Mouse (Mus musculus): Measurements from ENCODE around the gene A030014E15Rik. TPM values are rescaled to one million over a fixed set of nuclear protein-coding genes. Genes with fewer than 3 reads are reported as not detected.

Gene A030014E15Rik
- polyA plus RNA-seq, 1 experiment from 2014 or later = not detected

Other genes with a start within 250 kb of the A030014E15Rik start
- gene Mff, start 200.0 kb upstream of the A030014E15Rik start, polyA plus RNA-seq (2014; fragmentation: Nextera tagmentation; extraction: Ambion mirVana) = 260 and 266 TPM in 2 replicates
- not detected in 2 replicates for gene Tm4sf20, start 156.5 kb upstream of the A030014E15Rik start, polyA plus RNA-seq (2014; fragmentation: Nextera tagmentation; extraction: Ambion mirVana)
- not detected in 2 replicates for gene Gm47791, start 153.7 kb upstream of the A030014E15Rik start, polyA plus RNA-seq (2014; fragmentation: Nextera tagmentation; extraction: Ambion mirVana)
- 48.6 and 51.6 TPM in 2 replicates for gene Agfg1, start 85.4 kb upstream of the A030014E15Rik start, polyA plus RNA-seq (2014; fragmentation: Nextera tagmentation; extraction: Ambion mirVana)
- not detected in 2 replicates for gene A030005L19Rik, start 11.6 kb upstream of the A030014E15Rik start, polyA plus RNA-seq (2014; fragmentation: Nextera tagmentation; extraction: Ambion mirVana)
- not detected in 2 replicates for gene Gm6217, start 6.5 kb downstream of the A030014E15Rik start, polyA plus RNA-seq (2014; fragmentation: Nextera tagmentation; extraction: Ambion mirVana)
- not detected in 2 replicates for gene A030003K21Rik, start 18.5 kb downstream of the A030014E15Rik start, polyA plus RNA-seq (2014; fragmentation: Nextera tagmentation; extraction: Ambion mirVana)
- gene Gm7544, start 31.1 kb downstream of the A030014E15Rik start, polyA plus RNA-seq (2014; fragmentation: Nextera tagmentation; extraction: Ambion mirVana) = not detected in 2 replicates
- not detected in 2 replicates for gene Gm47955, start 35.4 kb downstream of the A030014E15Rik start, polyA plus RNA-seq (2014; fragmentation: Nextera tagmentation; extraction: Ambion mirVana)
- not detected in 2 replicates for gene Gm47959, start 75.6 kb downstream of the A030014E15Rik start, polyA plus RNA-seq (2014; fragmentation: Nextera tagmentation; extraction: Ambion mirVana)
- gene Slc19a3, start 113.5 kb downstream of the A030014E15Rik start, polyA plus RNA-seq (2014; fragmentation: Nextera tagmentation; extraction: Ambion mirVana) = 0.35 and 0.60 TPM in 2 replicates
- not detected in 2 replicates for gene Krtap28-10, start 117.6 kb downstream of the A030014E15Rik start, polyA plus RNA-seq (2014; fragmentation: Nextera tagmentation; extraction: Ambion mirVana)
- gene Gm47969, start 120.0 kb downstream of the A030014E15Rik start, polyA plus RNA-seq (2014; fragmentation: Nextera tagmentation; extraction: Ambion mirVana) = not detected in 2 replicates
- gene A030005K14Rik, start 134.5 kb downstream of the A030014E15Rik start, polyA plus RNA-seq (2014; fragmentation: Nextera tagmentation; extraction: Ambion mirVana) = not detected in 2 replicates
- not detected in 2 replicates for gene Krtap28-13, start 136.0 kb downstream of the A030014E15Rik start, polyA plus RNA-seq (2014; fragmentation: Nextera tagmentation; extraction: Ambion mirVana)
- not detected in 2 replicates for gene Ccl20, start 191.8 kb downstream of the A030014E15Rik start, polyA plus RNA-seq (2014; fragmentation: Nextera tagmentation; extraction: Ambion mirVana)
- not detected in 2 replicates for gene Daw1, start 234.8 kb downstream of the A030014E15Rik start, polyA plus RNA-seq (2014; fragmentation: Nextera tagmentation; extraction: Ambion mirVana)